In the genomic region with DNA sequence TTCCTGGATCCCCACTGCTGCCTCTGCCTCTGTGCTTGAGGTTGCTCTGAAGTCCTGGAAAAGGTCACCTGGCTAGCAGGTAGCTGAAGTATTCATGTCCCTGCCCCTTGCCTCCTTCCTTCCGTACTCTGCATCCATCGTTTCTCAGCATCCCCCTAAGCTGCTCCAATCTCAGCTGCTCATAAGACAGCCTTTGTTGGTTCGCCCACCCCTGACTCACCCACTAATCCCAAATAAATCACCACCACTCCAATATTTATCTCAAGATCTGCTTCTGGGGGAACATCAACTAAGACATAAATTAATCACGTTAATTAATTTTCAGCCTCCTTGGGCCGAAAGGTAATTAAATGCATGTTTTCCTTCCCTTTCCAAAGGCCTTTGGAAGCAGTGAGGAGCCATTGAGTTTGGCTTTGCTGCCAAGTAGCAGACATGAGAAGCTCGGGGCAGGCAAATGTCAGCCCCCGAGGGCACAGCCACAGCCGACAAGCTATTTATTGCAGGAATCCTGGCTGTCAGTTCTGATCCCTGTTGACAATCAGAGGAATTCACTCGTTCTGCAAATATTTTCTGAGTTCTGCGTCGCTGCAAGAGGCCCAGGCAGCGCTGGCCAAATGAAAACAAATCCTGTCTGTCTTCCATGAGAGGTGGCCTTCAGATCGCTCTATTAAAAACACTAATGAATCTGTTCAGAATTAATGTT, we compare ENCODE assay signal across 7 mouse cellular contexts. TPM values are rescaled to one million over a fixed set of nuclear protein-coding genes. Genes with fewer than 3 reads are reported as not detected.
A peak's percentile ranks its signal among the peaks of the same experiment; 100 is the strongest.
DNase-seq lines count a peak whose midpoint lies in the region; ATAC-seq lines count a peak whose summit lies in the region.

No protein-coding gene starts in this region.

- H3K4me1 ChIP-seq in kidney, embryonic 14.5 days (ENCODE audit: control insufficient read depth, insufficient read depth, low read length) = peaks cover 12% of the 10 kb centered on the region
- peaks cover 15% of the 10 kb centered on the region for H3K4me1 ChIP-seq in embryonic facial prominence, embryonic 12.5 days
- H3K4me1 ChIP-seq in hindbrain, embryonic 15.5 days (replicated peaks) = peaks cover 19% of the 10 kb centered on the region
- peaks cover 13% of the 10 kb centered on the region; the same call in 1 of the 2 replicates for H3K4me1 ChIP-seq in neural tube, embryonic 12.5 days

- no peak overlapping the region for H3K9ac ChIP-seq in kidney, embryonic 14.5 days (ENCODE audit: low read depth, low read length)
- no peak overlapping the region for H3K9ac ChIP-seq in embryonic facial prominence, embryonic 12.5 days
- H3K9ac ChIP-seq in hindbrain, embryonic 15.5 days = no peak overlapping the region
- H3K9ac ChIP-seq in neural tube, embryonic 12.5 days = no peak overlapping the region

- H3K4me3 ChIP-seq in kidney, embryonic 14.5 days (ENCODE audit: low read length) = no peak overlapping the region; the same call in 1 of the 2 replicates
- H3K4me3 ChIP-seq in embryonic facial prominence, embryonic 12.5 days = no peak overlapping the region
- H3K4me3 ChIP-seq in hindbrain, embryonic 15.5 days = no peak overlapping the region
- no peak overlapping the region for H3K4me3 ChIP-seq in neural tube, embryonic 12.5 days

- H3K27me3 ChIP-seq in kidney, embryonic 14.5 days (ENCODE audit: control insufficient read depth, insufficient read depth, low read length) = no peaks in the 10 kb centered on the region
- H3K27me3 ChIP-seq in embryonic facial prominence, embryonic 12.5 days = no peaks in the 10 kb centered on the region
- H3K27me3 ChIP-seq in hindbrain, embryonic 15.5 days = no peaks in the 10 kb centered on the region
- no peaks in the 10 kb centered on the region for H3K27me3 ChIP-seq in neural tube, embryonic 12.5 days (replicated peaks)

- peak; percentile 77; the same call in 1 of the 2 replicates for ATAC-seq in kidney, embryonic 14.5 days (ENCODE audit: low FRiP score, low TSS enrichment)
- peak; percentile 53; the same call in 1 of the 2 replicates for ATAC-seq in embryonic facial prominence, embryonic 12.5 days (ENCODE audit: insufficient number of reproducible peaks, insufficient read depth, low FRiP score, low TSS enrichment)
- ATAC-seq in hindbrain, embryonic 15.5 days (ENCODE audit: low FRiP score, low read depth) = peak; percentile 72; the same call in 1 of the 2 replicates
- ATAC-seq in neural tube, embryonic 12.5 days (ENCODE audit: low FRiP score, low read depth) = no peak

- 10% methylated on average over 13 of the region's 13 CpGs for WGBS in kidney, embryonic 14.5 days
- 13% methylated on average over 13 of the region's 13 CpGs for WGBS in embryonic facial prominence, embryonic 12.5 days
- 20% methylated on average over 13 of the region's 13 CpGs for WGBS in hindbrain, embryonic 15.5 days
- 47% methylated on average over 13 of the region's 13 CpGs for WGBS in neural tube, embryonic 12.5 days

- H3K27ac ChIP-seq in kidney, embryonic 14.5 days (ENCODE audit: low read depth, low read length) = no peak overlapping the region
- H3K27ac ChIP-seq in embryonic facial prominence, embryonic 12.5 days = peak overlapping the region; percentile 30; the same call in 1 of the 2 replicates
- peak overlapping the region; percentile 71 for H3K27ac ChIP-seq in hindbrain, embryonic 15.5 days (replicated peaks)
- H3K27ac ChIP-seq in neural tube, embryonic 12.5 days = peak overlapping the region; percentile 20; the same call in 1 of the 2 replicates

- no peak for DNase-seq in kidney, adult 18-20 months
- DNase-seq in urinary bladder, postnatal 36 days (ENCODE audit: low spot score in 2 of 2) = no peak
- no peak for DNase-seq in right cerebral cortex, adult 2 months (ENCODE audit: low spot score in 2 of 2)

- H3K9me3 ChIP-seq in kidney, embryonic 14.5 days (ENCODE audit: control insufficient read depth, low read length) = peaks cover 2% of the 10 kb centered on the region; the same call in 1 of the 2 replicates
- H3K9me3 ChIP-seq in embryonic facial prominence, embryonic 12.5 days = peaks cover 6% of the 10 kb centered on the region; the same call in 1 of the 2 replicates
- H3K9me3 ChIP-seq in hindbrain, embryonic 15.5 days = no peaks in the 10 kb centered on the region
- no peaks in the 10 kb centered on the region for H3K9me3 ChIP-seq in neural tube, embryonic 12.5 days

- H3K4me2 ChIP-seq in kidney, embryonic 14.5 days (replicated peaks; ENCODE audit: low read depth, low read length) = peak overlapping the region; percentile 24; the same call in 1 of the 2 replicates
- H3K4me2 ChIP-seq in embryonic facial prominence, embryonic 12.5 days (replicated peaks) = peak overlapping the region; percentile 23; the same call in 1 of the 2 replicates
- H3K4me2 ChIP-seq in hindbrain, embryonic 15.5 days = peak overlapping the region; percentile 33
- H3K4me2 ChIP-seq in neural tube, embryonic 12.5 days (replicated peaks) = peak overlapping the region; percentile 36

- H3K36me3 ChIP-seq in kidney, embryonic 14.5 days (ENCODE audit: control insufficient read depth, insufficient read depth, low read length) = no peaks in the 10 kb centered on the region
- no peaks in the 10 kb centered on the region for H3K36me3 ChIP-seq in embryonic facial prominence, embryonic 12.5 days
- H3K36me3 ChIP-seq in hindbrain, embryonic 15.5 days = no peaks in the 10 kb centered on the region
- no peaks in the 10 kb centered on the region for H3K36me3 ChIP-seq in neural tube, embryonic 12.5 days

RNA-seq across cellular contexts. Expression of gene Bfsp2, which starts 36.9 kb away (rescaled TPM):
- 0.60 and 0.70 TPM in 2 replicates for polyA plus RNA-seq in kidney, embryonic 14.5 days (2014; fragmentation: Nextera tagmentation; extraction: Ambion mirVana)
- polyA plus RNA-seq in embryonic facial prominence, embryonic 12.5 days (2016; fragmentation: Nextera tagmentation; extraction: Ambion mirVana) = 1.8 and 3.1 TPM in 2 replicates
- polyA plus RNA-seq in hindbrain, embryonic 15.5 days (2015; fragmentation: Nextera tagmentation; extraction: Ambion mirVana) = 4.4 and 6.2 TPM in 2 replicates
- polyA plus RNA-seq in neural tube, embryonic 12.5 days (2016; fragmentation: Nextera tagmentation; extraction: Ambion mirVana) = 0.62 and 0.83 TPM in 2 replicates
